Mouse (Mus musculus) thymus, adult 2 months (tissue): ENCODE data around the gene Lsp1.

Experiments used
- CTCF ChIP-seq: fragments of 200-500 bp; IDR thresholded peaks from 2 replicates; pipeline ENCODE4 v1.5.1; 2012; ENCODE audit warnings: mild to moderate bottlenecking, control low read depth, low read length, moderate library complexity, borderline replicate concordance; ENCODE audit not compliant: control insufficient read depth, poor library complexity, insufficient read depth; ENCODE audit errors: extremely low read depth
- POLR2A ChIP-seq: fragments of 200-500 bp; IDR thresholded peaks from 2 replicates; pipeline ENCODE4 v1.6.1; 2012; ENCODE audit warnings: mild to moderate bottlenecking, low read length, control low read depth, moderate library complexity; ENCODE audit not compliant: control insufficient read depth, poor library complexity, insufficient read depth; ENCODE audit errors: extremely low read depth

DNA sequence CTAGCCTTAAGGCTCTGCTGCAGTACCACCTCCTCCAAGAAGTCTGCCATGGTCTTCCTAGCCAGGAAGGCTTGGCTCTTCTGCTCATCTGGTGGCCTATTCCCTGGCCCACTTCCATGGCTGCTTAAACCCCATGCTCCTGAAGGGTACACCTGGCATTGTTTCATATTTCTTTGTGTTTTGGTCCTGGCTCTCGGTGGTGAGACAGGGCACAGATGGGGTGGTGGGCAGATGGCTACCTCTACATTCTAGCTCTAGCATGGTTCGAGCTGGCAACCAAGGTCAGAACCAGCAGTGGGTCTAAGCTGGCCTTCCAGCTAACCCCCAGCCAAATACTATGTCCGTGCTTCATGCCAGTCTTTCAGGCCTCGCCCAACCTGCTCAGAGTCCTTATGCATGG is 12.3 kb downstream of the Lsp1 start:
- TF ChIP-seq POLR2A (no peak), CTCF (no peak)
